Mouse (Mus musculus) embryo, embryonic 9.5 days (tissue): ENCODE measurements at regions not wholly inside any gene's neighbourhood (a gene's known extent, or its start where the extent isn't known, plus 50 kb on each side); places are given as distances from the start of the nearest gene placed in this dataset.

ENCODE experiments used
- DNase-seq: peaks from one replicate; pipeline ENCODE4 v3.0.0-alpha.2; 2017; ENCODE audit errors: extremely low spot score

- DNase-seq, result no peak
Observed at GRCm38 (mm10) chrX:11567827-11568226, 240.2 kb downstream of the H2al1j start.

DNA sequence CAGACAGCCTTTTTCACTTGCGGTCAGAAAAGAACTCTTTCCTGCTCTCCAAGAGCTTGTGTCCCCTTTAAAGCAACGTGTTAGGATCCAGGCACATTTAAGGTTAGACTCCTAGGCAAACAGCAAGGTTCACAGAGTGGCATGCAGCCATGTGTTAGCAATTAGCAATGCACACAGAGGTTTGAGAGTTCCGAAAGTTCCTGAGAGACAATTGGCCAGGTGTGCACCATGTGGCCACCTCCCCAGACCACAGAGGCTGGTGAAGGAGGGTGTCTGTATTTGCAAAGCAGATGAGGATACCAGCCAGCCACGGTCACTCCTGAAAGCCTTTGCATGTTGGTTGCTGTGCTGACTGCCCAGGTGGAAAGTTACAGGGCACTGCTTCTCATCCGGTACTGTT, 240.6 kb downstream of the H2al1j start:
- no peak for DNase-seq

GRCm38 (mm10) chrX:11574354-11574753, 246.7 kb downstream of the H2al1j start:
- no peak for DNase-seq

DNA sequence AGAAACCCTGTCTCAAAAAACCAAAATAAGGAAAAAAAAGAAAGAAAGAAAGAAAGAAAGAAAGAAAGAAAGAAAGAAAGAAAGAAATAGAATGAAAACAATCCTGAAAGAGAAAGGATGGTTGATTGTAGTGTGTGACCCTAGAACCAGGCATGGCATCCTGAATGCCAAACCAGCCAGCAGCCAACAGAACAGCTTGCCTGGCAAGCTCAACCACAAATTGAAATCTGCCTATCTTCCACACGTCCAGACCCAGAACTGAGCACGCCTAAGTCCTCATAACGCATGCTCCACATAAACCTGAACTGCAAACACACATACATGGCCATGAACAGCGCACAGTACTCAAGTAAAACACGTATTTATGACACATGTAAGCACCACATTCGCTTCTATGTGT, 247.9 kb downstream of the H2al1j start:
- DNase-seq, result no peak

GRCm38 (mm10) chrX:11576287-11576686, 248.7 kb downstream of the H2al1j start:
- no peak for DNase-seq

DNA sequence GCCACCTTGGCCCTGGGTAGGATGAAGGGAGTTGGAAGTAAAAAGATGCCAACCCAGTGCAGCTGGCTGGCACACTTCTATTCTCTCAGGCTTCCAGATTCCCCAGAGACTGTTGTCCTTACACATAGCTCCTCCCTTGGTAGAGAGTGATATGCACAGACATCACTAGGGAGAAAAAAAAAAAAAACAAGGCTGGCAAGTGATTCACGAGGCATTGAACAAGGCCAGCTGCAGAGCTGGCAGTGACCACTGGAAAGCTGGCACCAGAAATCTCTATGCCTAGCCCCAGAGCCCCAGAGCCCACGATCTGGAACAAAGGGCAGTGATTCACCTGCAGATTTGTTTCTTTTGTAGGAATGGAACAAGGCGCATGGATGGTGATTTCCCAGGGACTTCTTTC, 249.7 kb downstream of the H2al1j start:
- no peak for DNase-seq

DNA sequence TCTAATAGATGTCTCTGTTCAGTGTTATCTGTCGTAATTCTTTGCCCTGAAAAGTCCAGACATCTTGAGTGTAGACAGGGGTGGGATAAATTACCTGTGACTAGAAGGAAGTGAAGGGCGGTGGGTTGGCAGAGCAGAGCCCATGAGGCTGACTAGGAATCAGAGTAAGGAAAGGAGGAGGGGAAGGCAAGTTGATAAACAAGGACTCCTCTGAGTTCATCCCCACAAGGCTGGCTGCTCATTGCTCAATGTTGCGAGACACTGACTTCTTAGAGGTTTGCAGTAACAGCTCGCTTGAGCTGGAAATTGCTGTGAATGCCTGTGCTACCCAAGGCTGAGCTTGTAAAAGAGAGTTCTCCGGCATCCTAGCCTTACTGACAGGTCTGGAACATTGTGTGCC, 257.7 kb downstream of the H2al1j start:
- DNase-seq, result no peak

- peak; percentile 55 for DNase-seq
Observed at GRCm38 (mm10) chrX:11591391-11592187, 264.0 kb downstream of the H2al1j start.

- no peak for DNase-seq
Observed at GRCm38 (mm10) chrX:11594542-11594941, 266.9 kb downstream of the H2al1j start.

DNA sequence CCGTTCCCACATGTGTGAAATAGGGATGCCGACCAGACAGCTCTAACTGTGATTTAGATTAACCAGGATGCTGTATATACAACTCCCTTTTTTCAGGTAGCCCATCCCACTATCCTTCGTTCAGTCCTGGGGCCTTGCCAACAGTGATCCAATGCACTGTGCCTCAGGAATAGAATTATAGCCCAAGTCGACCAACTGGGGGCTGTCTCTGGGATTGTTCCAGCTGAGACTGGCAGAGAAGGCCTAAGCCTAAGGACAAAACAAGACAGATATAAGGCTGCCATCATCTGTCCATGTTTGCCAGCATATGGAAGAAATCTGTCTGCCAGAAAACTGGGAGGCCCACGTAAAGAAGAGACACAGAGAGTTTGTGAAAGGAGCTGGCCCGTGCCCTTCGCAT, 269.9 kb downstream of the H2al1j start:
- DNase-seq, result no peak

- no peak for DNase-seq
Observed at GRCm38 (mm10) chrX:11614237-11614636, 286.6 kb downstream of the H2al1j start.

- DNase-seq, result no peak
Observed at GRCm38 (mm10) chrX:11621045-11621763, 293.6 kb downstream of the H2al1j start.

DNA sequence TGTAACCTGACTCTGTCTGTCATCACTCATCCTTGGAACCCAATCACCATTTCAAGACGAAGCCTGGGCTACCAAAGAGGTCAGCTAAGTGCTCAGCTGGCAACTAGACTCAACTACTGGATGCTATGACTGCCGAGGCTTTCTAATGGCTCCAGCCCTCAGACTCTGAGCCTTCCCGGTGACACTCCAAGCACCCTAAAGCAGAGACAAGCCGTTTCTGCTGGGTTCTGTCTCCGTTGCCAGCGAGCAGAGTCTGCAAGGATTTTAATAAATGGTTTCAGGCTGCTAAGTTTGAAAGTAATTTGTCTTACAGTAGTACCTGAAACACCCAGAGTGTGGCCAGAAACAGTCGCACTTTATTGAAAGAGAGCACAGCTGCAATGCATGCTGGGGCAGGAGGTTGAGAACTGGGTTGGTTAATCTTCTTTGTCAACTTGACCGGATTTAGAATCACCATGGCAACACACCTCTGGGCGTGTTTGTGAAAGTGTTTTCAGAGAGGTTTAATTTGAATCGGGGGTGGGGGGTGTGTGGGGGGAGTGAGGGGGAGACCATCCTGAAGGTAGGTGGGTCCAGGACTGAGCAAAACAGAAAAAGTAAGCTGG, 298.8 kb downstream of the H2al1j start:
- no peak for DNase-seq

- no peak for DNase-seq
Observed at GRCm38 (mm10) chrX:11629362-11629761, 301.7 kb downstream of the H2al1j start.

DNA sequence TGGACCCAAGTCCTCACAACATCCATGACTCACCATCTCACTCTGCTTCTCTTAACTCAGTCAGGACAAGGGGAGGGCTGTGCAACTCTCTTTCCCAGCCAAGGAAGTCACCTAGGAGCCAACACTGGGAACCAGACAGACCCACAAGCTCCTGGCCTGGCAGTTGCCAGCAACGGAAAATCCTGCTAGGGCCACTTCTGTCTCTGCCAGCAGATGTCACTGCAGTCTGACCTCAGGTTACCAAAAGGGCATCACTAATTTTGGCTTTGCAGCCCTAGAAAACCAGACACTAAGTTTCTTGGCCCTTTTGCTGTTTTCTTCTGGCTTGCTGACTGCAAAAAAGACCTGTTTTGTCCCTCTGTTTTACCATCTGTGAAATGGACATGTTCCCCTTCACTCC, 302.3 kb downstream of the H2al1j start:
- peak; percentile 22 for DNase-seq

GRCm38 (mm10) chrX:11631186-11631913, 303.7 kb downstream of the H2al1j start:
- no peak for DNase-seq

DNA sequence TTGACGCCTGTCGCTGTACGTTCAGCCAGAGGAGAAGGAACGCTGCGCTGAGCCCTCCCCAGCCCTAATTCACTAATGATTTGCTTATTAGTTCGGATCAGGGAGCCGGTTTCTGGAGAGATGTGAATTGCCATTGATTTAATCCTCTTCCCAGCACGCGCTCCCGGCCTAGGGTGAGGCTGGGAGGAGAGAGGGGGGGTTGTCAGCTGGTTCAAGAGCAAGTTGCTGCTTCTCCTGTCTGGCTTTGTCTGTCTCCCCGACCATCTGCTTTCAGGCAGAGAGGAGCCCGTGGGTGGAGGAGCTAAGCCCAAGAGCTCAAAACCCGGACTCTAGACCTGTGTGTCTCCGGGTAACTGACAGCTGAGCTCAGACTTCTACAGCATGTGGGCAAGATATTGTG, 304.4 kb downstream of the H2al1j start:
- DNase-seq, result no peak

GRCm38 (mm10) chrX:11633823-11634222, 306.2 kb downstream of the H2al1j start:
- peak; percentile 23 for DNase-seq

- no peak for DNase-seq
Observed at GRCm38 (mm10) chrX:11644484-11644883, 316.9 kb downstream of the H2al1j start.

DNA sequence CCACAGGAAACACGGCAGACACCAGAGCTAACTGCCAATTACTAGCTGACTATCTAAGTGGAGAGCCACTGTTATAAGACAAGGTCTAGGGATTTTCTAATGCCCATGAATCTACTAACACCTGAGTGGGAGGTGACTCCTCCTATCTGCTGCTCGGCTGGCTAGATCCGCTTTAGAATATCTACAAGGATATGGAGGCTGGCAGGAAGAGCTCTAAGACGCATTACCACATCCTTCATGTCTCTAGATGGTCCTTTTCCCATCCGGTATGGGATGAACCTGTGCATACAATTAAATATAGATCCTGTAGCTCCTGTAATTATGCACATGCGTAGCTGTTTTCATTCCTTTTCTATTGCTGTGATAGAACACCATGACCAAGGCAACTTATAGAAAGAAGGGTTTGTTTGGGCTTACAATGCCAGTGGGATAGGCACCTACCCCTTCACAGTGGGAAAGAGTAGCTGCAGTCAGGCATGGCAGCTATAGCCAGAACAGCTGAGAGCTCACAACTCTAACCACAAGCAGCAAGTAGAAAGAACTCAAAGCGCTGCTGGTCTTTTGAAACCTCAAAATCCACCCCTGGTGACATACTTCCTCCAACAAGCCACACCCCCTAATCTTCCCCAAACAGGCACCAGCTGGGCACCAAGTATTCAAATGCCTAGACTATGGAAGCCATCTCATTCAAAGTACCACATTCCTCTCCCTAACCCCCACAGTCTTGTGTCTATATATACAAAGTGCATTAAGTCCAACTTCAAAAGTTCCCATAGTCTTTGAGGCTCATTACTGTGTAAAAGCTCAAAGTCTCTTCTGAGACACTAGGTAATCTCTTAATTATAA, 319.3 kb downstream of the H2al1j start:
- no peak for DNase-seq

DNA sequence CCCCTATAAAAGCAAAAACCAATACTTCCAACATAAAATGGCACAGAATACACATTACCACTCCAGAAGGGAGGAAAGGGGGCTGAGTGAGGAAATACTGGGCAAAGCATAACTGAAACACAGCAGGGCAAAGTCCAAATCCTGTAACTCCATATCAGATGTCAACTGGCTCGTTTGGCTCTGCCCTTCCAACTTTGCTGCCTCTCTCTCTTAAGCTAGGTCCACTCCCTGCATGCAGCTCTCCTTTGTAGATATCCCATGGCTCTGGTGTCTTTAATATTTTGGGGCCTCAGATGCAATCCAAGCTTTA, 319.9 kb downstream of the H2al1j start:
- no peak for DNase-seq
